Mouse (Mus musculus): Measurements from ENCODE around the gene Prrg3. TPM values are rescaled to one million over a fixed set of nuclear protein-coding genes. Genes with fewer than 3 reads are reported as not detected.

The Prrg3 gene
- total RNA-seq (2012; rRNA removed), result not detected in 2 replicates
- not detected in 2 replicates for total RNA-seq (2014; rRNA removed)
- polyA plus RNA-seq (2012; ENCODE audit: insufficient read length, low read depth), result not detected in 2 replicates

DNA sequence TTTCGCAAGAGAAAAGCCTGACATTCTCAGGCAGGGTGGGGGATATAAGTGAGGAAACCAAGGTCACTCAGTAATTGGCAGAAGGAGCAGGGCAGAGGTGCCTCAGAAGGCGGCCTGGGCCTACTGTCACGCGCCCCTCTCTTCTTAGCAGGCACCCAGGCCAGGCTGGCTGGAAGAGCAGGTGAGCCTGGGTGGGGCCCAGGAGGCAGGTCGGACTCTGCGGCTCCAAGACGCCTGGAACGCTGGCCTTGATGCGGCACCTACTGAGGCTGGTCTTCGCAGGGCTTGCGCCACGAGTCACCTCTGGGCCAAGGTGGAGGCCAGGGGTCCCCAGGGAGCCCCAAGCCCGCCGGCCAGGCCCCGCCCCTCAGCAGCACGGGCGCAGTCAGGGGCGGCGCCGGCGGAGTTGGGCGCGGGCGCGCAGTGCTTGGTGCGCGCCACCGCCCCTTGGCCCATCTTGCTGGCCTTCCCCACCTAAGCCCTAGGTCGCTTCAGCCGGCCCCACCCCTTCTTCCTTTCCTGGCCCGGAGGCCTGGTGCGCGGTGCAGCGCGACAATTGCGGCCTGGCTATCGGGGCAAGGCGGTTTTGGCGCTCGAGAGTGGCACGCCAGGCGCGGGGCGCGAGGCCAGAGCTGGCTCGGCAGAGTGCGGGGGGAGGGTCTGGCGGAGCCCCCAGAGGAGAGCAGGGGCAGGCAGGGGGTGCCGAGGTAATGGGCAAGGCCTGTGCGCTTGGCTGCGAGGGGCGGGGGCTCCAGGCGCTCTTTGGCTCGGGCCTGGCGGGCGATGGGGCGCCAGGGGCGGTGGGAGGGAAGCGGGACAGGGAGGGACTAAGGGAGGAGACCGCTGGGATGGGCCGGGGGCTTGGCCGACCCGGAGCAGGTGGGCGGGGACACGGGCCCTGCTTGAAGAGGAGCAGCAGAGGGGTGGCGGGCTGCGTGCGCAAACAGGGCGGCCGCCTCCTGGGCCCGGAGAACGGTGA is at the start of gene Prrg3:
TSS of gene Prrg3 (plus strand) at position 552 of the 979 bp plus-strand sequence.
- DNase-seq (ENCODE audit: extremely low read depth), result no peak
- H3K4me1 ChIP-seq (ENCODE audit: control insufficient read depth in 1 of 2, insufficient read depth in 2 of 2), result no peaks in the 10 kb centered on the region
- H3K9me3 ChIP-seq (replicated peaks; ENCODE audit: low read length), result no peaks in the 10 kb centered on the region
- no peaks in the 10 kb centered on the region for H3K36me3 ChIP-seq (replicated peaks in 1 of 2; ENCODE audit: control insufficient read depth in 1 of 2, insufficient read depth in 1 of 2, low read length in 1 of 2)
- dilution Hi-C loops (cut with MboI; ENCODE audit: extremely low pct_ligation_motif_present, extremely low pct_unique_long_range_greater_than_20kb, low sequenced_read_pairs) (no loop called here), in situ Hi-C loops (cut with MboI; ENCODE audit: low pct_ligation_motif_present, low pct_unique_long_range_greater_than_20kb, low sequenced_read_pairs) (no loop called here)
- no peaks in the 10 kb centered on the region for H3K27me3 ChIP-seq (replicated peaks)
- H3K4me3 ChIP-seq (replicated peaks in 1 of 3; ENCODE audit: low read depth in 2 of 3, low read length in 2 of 3, poor library complexity in 1 of 3), result no peak within 1 kb of the TSS
- TF ChIP-seq MAFK (IDR thresholded peaks at IDR 0.05; ENCODE audit: insufficient replicate concordance, low read length), result no peak
- no peak for TF ChIP-seq RAD21 (IDR thresholded peaks at IDR 0.05; ENCODE audit: low read depth, low read length)
- no peak for TF ChIP-seq JUND (conservative IDR thresholded peaks at IDR 0.05; ENCODE audit: low read depth, low read length)
- no peak for TF ChIP-seq IRF4 (IDR thresholded peaks at IDR 0.05; ENCODE audit: low read depth, low read length)
- TF ChIP-seq ETS1 (conservative IDR thresholded peaks at IDR 0.05; ENCODE audit: low read depth, low read length), result no peak
- H3K79me2 ChIP-seq (replicated peaks; ENCODE audit: control insufficient read depth, extremely low read depth, insufficient read depth, poor library complexity, severe bottlenecking), result no peaks in the 10 kb centered on the region
- no peak within 1 kb of the TSS for H3K9ac ChIP-seq (ENCODE audit: insufficient read depth, low read depth)
- no peak within 1 kb of the TSS for H3K4me2 ChIP-seq (ENCODE audit: insufficient read depth, low read depth, poor library complexity, severe bottlenecking)
- H3K27ac ChIP-seq (ENCODE audit: insufficient read depth, low read depth), result no peak within 1 kb of the TSS

DNA sequence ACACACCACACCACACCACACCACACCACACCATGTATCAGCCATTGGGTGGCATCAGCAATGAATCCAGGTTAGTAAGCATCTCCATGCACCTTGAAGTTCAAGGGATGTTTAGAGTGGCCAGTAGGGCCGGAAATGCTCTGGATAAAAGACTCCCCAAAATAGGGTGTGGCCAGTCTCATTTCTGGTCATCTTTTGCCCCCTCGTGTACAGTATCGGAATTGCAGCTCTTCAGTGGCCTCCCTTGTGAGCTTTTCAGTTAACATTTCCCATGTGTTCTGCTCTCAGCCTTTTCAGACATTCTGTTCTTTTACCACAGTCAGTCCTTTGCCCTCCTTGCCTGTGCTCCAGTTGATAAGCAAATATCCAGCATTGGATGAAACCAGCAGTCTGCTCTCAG is 15.8 kb upstream of the Prrg3 start:
- no peaks in the 10 kb centered on the region for H3K36me3 ChIP-seq (replicated peaks in 1 of 2; ENCODE audit: control insufficient read depth in 1 of 2, insufficient read depth in 1 of 2, low read length in 1 of 2)
- no peaks in the 10 kb centered on the region for H3K9me3 ChIP-seq (replicated peaks; ENCODE audit: low read length)
- dilution Hi-C loops (cut with MboI; ENCODE audit: extremely low pct_ligation_motif_present, extremely low pct_unique_long_range_greater_than_20kb, low sequenced_read_pairs), result no loop called here

More for the DNA sequence above, 15.8 kb upstream of the Prrg3 start:
- H3K27me3 ChIP-seq (replicated peaks), result no peaks in the 10 kb centered on the region
- H3K4me3 ChIP-seq (replicated peaks in 1 of 3; ENCODE audit: low read depth in 2 of 3, low read length in 2 of 3, poor library complexity in 1 of 3), result no peak overlapping the region
- in situ Hi-C loops (cut with MboI; ENCODE audit: low pct_ligation_motif_present, low pct_unique_long_range_greater_than_20kb, low sequenced_read_pairs), result loop anchor here (10.0 kb wide), 1 partner anchor 292 kb away; no protein-coding TSS in a partner anchor
- peaks cover 0 to 3% of the 10 kb centered on the region in 2 experiments; a peak in 1 of 4 replicates for H3K4me1 ChIP-seq (ENCODE audit: control insufficient read depth in 1 of 2, insufficient read depth in 2 of 2)
- peak; percentile 64 for DNase-seq (ENCODE audit: extremely low read depth)
- H3K79me2 ChIP-seq (replicated peaks; ENCODE audit: control insufficient read depth, extremely low read depth, insufficient read depth, poor library complexity, severe bottlenecking), result no peaks in the 10 kb centered on the region
- no peak for TF ChIP-seq JUND (conservative IDR thresholded peaks at IDR 0.05; ENCODE audit: low read depth, low read length)
- TF ChIP-seq POLR2AphosphoS2 (IDR thresholded peaks at IDR 0.05; ENCODE audit: low read depth, low read length), result no peak
- no peak for TF ChIP-seq E2F4 (IDR thresholded peaks at IDR 0.05; ENCODE audit: insufficient replicate concordance, low read depth, low read length)
- TF ChIP-seq CTCF (conservative IDR thresholded peaks at IDR 0.05 in 1 of 2, IDR thresholded peaks at IDR 0.05 in 1 of 2; ENCODE audit: low read depth in 2 of 2, low read length in 2 of 2), result peak; percentile 48 to 79; a peak in 3 of 4 replicates
- no peak for TF ChIP-seq RCOR1 (conservative IDR thresholded peaks at IDR 0.05; ENCODE audit: low read depth, low read length)
- no peak for TF ChIP-seq USF1 (IDR thresholded peaks at IDR 0.05; ENCODE audit: low read depth, low read length)
- TF ChIP-seq CHD2 (IDR thresholded peaks at IDR 0.05; ENCODE audit: low read length), result no peak
- TF ChIP-seq RAD21 (IDR thresholded peaks at IDR 0.05; ENCODE audit: low read depth, low read length), result peak; percentile 76
- no peak for TF ChIP-seq MXI1 (IDR thresholded peaks at IDR 0.05; ENCODE audit: low read depth, low read length)
- TF ChIP-seq MYC (IDR thresholded peaks at IDR 0.05; ENCODE audit: low read depth, low read length), result no peak
- TF ChIP-seq MAFK (IDR thresholded peaks at IDR 0.05; ENCODE audit: insufficient replicate concordance, low read length), result no peak
- no peak for TF ChIP-seq SIN3A (IDR thresholded peaks at IDR 0.05; ENCODE audit: low read length)
- no peak for TF ChIP-seq ZKSCAN1 (IDR thresholded peaks at IDR 0.05; ENCODE audit: borderline replicate concordance, low read depth, low read length)
- TF ChIP-seq MEF2A (IDR thresholded peaks at IDR 0.05; ENCODE audit: borderline replicate concordance, low read depth, low read length), result no peak
- TF ChIP-seq SMC3 (IDR thresholded peaks at IDR 0.05; ENCODE audit: low read depth, low read length), result peak; percentile 75
- TF ChIP-seq EP300 (IDR thresholded peaks at IDR 0.05; ENCODE audit: low read length), result no peak
- no peak overlapping the region for H3K4me2 ChIP-seq (ENCODE audit: insufficient read depth, low read depth, poor library complexity, severe bottlenecking)
- H3K27ac ChIP-seq (ENCODE audit: insufficient read depth, low read depth), result no peak overlapping the region
- no peak overlapping the region for H3K9ac ChIP-seq (ENCODE audit: insufficient read depth, low read depth)
